Mouse (Mus musculus) heart, adult 2 months (tissue): ENCODE results near the gene Lrwd1. TPM values are rescaled to one million over a fixed set of nuclear protein-coding genes. Genes with fewer than 3 reads are reported as not detected.
"Not testable (repeated sequence)": the region's sequence is repeated elsewhere in the genome, so short reads cannot be mapped to it uniquely, and the experiment has no call there.

ENCODE experiments used
- DNase-seq, 2 experiments: peaks; one replicate each; pipeline ENCODE4 v3.0.0; 2021
- H3K27ac ChIP-seq: fragments of 200-600 bp; 2 replicates; pipeline ENCODE4 v1.8.1; 2022
- H3K27me3 ChIP-seq: fragments of 200-500 bp; 2 replicates; pipeline ENCODE4 v1.6.1; 2012; ENCODE audit warnings: mild to moderate bottlenecking, low read length, inconsistent platforms, mixed read lengths; ENCODE audit not compliant: control insufficient read depth, insufficient read depth
- H3K36me3 ChIP-seq: fragments of 200-500 bp; 2 replicates; pipeline ENCODE4 v1.6.1; 2012; ENCODE audit warnings: low read length, inconsistent platforms; ENCODE audit not compliant: control insufficient read depth, insufficient read depth
- H3K4me1 ChIP-seq: fragments of 200-500 bp; 2 replicates; pipeline ENCODE4 v1.6.1; 2011; ENCODE audit warnings: low read length; ENCODE audit not compliant: control insufficient read depth, insufficient read depth
- H3K4me3 ChIP-seq: fragments of 200-600 bp; 2 replicates; pipeline ENCODE4 v1.8.1; 2022
- H3K79me2 ChIP-seq: fragments of 200-500 bp; replicated peaks from 2 replicates; pipeline ENCODE4 v1.6.1; 2012; ENCODE audit warnings: mild to moderate bottlenecking, inconsistent platforms, low read length, moderate library complexity, mixed read lengths; ENCODE audit not compliant: control insufficient read depth, insufficient read depth
- H3K9ac ChIP-seq: fragments of 200-500 bp; 2 replicates; pipeline ENCODE4 v1.6.1; 2012; ENCODE audit warnings: low read depth, mild to moderate bottlenecking, control low read depth, inconsistent platforms, low read length, mixed read lengths
- CTCF ChIP-seq: fragments of 200-600 bp; IDR thresholded peaks from 2 replicates; pipeline ENCODE4 v1.8.1; 2022; ENCODE audit warnings: antibody characterized with exemption, mild to moderate bottlenecking, moderate library complexity
- EP300 ChIP-seq: fragments of 200-500 bp; IDR thresholded peaks from 2 replicates; pipeline ENCODE4 v1.6.1; 2011; ENCODE audit warnings: low read depth, low read length, control low read depth; ENCODE audit not compliant: insufficient read depth
- POLR2A ChIP-seq: fragments of 200-500 bp; IDR thresholded peaks from 2 replicates; pipeline ENCODE4 v1.6.1; 2011; ENCODE audit warnings: mild to moderate bottlenecking, low read depth, low read length, control low read depth; ENCODE audit not compliant: insufficient read depth
- whole genome bisulfite sequencing: fragments of 180-500 bp; shearing (Covaris S2); methylation state at CpG from one replicate; pipeline ENCODE4 v1.1.7; 2018; 5-methylcytosine and 5-hydroxymethylcytosine counted together
- intact Hi-C: fragments of 180-260 bp; cut with DNase I; formaldehyde crosslinking; loops from one replicate; pipeline ENCODE4 v1.15.1; 2025
- polyA plus RNA-seq: library from polyadenylated mRNA; depleted of rRNA; stranded (reverse); fragments of >200 nt; gene quantifications from 2 replicates; pipeline ENCODE4 v1.2.3, GENCODE M21; 2012
- total RNA-seq, 2 experiments: library from RNA; stranded (reverse); gene quantifications; 2 replicates each; pipeline ENCODE4 v1.2.3; 2021

Lrwd1 gene
- total and polyA plus RNA-seq, 3 experiments = 5.4 to 11.5 (median 5.5) TPM

DNA sequence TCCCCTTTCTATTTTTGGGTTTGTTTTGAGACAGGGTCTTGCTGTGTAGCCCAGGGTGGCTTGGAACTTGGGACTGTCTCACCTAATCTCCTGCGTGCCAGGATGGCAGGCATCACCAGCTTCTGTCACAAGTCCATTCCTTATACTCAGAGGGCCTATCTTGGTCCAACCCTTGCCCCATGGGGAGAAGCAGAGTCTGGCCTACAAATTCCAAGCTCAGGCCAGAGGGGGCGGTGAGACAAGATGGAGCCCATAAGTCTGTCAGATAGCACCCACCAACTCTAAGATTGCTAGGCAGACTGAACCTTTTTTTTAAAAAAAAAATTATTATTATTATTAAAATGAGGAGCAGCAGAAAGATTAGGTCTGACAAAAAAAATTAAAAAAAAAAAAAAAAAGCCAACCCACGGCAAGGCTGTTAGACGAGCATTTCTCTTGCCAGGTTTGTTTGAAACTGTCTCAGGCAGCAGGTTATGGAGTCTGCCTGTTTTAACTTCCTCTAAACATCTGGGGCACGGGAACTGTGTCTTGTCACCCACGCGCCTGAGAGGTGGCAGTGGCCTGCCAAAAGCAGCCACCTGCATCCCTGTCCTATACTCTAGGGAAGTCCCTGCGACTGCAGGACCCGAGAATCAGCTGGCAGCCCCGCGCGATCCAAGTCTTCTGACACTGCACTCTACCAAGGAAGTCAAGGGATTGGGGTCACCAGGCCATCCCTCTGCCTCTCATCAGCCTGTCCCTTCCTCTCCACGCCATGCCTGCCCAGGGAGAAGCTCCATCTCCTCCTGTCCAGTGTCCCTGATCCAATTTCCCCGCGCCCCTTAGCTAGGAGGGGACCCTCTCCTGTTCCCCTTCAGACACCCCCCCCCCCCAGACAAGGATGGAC lies 34.0 kb upstream of the Lrwd1 start:
- no peaks in the 10 kb centered on the region for H3K36me3 ChIP-seq
- 13% methylated on average over 15 of the region's 15 CpGs for WGBS
- DNase-seq = peak in 1 of 2 experiments; percentile 52
- H3K4me3 ChIP-seq = peak overlapping the region; percentile 60
- H3K4me1 ChIP-seq = peaks cover 5% of the 10 kb centered on the region
- H3K27me3 ChIP-seq = no peaks in the 10 kb centered on the region
- peak overlapping the region; percentile 72 for H3K9ac ChIP-seq
- H3K79me2 ChIP-seq = no peaks in the 10 kb centered on the region
- H3K27ac ChIP-seq = no peak overlapping the region; the same call in 1 of the 2 replicates
- intact Hi-C loops = loop anchor here (2.0 kb wide), 1 partner anchor 33 kb away; the partner anchor contains the start of genes Alkbh4 and Lrwd1
- TF ChIP-seq CTCF (no peak), POLR2A (no peak), EP300 (no peak)

- intact Hi-C loops = no loop called here
- H3K27me3 ChIP-seq = no peaks in the 10 kb centered on the region
- H3K36me3 ChIP-seq = no peaks in the 10 kb centered on the region
- no peak for TF ChIP-seq EP300
- peak; percentile 42 for TF ChIP-seq CTCF
- TF ChIP-seq POLR2A = no peak
- H3K4me3 ChIP-seq = no peak overlapping the region
- H3K27ac ChIP-seq = no peak overlapping the region
- H3K9ac ChIP-seq = no peak overlapping the region
- H3K79me2 ChIP-seq = no peaks in the 10 kb centered on the region
- DNase-seq = no peak
- peaks cover 5% of the 10 kb centered on the region for H3K4me1 ChIP-seq
- 96% methylated on average over 3 of the region's 3 CpGs for WGBS
These were observed 32.2 kb upstream of the Lrwd1 start for GRCm38 (mm10) chr5:136168071-136168470.

GRCm38 (mm10) chr5:136167296-136167695 lies 31.4 kb upstream of the Lrwd1 start:
- H3K79me2 ChIP-seq = no peaks in the 10 kb centered on the region
- no peak overlapping the region for H3K4me3 ChIP-seq
- H3K4me1 ChIP-seq = peaks cover 5% of the 10 kb centered on the region
- intact Hi-C loops = no loop called here
- H3K9ac ChIP-seq = no peak overlapping the region
- no peak for TF ChIP-seq POLR2A
- no peak for TF ChIP-seq EP300
- TF ChIP-seq CTCF = no peak
- DNase-seq = no peak
- no peaks in the 10 kb centered on the region for H3K27me3 ChIP-seq
- WGBS = 93% methylated on average over 4 of the region's 4 CpGs
- H3K27ac ChIP-seq = no peak overlapping the region
- H3K36me3 ChIP-seq = no peaks in the 10 kb centered on the region

DNA sequence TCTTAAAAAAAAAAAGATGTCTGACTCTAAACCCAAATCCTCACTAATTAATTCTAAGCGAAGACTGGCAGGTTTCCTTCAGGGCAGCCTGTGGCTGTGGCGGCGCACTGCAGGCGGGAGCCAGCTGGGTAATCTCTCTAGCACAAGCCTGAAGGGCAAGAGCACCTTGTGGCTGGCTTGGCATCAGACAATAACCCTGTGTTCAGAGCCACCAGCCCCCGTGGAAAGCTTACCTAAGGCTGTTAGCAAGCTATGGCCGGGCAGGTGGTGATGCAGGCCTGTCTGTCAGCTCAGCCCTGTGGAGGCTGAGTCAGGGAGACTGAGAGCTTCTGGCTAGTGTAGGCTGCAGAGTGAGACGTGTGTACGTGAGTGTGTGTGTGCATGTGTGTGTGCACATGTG lies 29.4 kb upstream of the Lrwd1 start:
- no peaks in the 10 kb centered on the region for H3K27me3 ChIP-seq
- TF ChIP-seq EP300 (no peak), CTCF (no peak), POLR2A (no peak)
- 71% methylated on average over 8 of the region's 8 CpGs for WGBS
- intact Hi-C loops = no loop called here
- no peaks in the 10 kb centered on the region for H3K79me2 ChIP-seq
- H3K9ac ChIP-seq = no peak overlapping the region
- H3K4me1 ChIP-seq = peaks cover 2% of the 10 kb centered on the region; the same call in 1 of the 2 replicates
- H3K27ac ChIP-seq = no peak overlapping the region
- H3K4me3 ChIP-seq = no peak overlapping the region
- H3K36me3 ChIP-seq = no peaks in the 10 kb centered on the region
- no peak for DNase-seq

- no peak overlapping the region for H3K9ac ChIP-seq
- H3K4me3 ChIP-seq = no peak overlapping the region
- peaks cover 2% of the 10 kb centered on the region; the same call in 1 of the 2 replicates for H3K4me1 ChIP-seq
- H3K27ac ChIP-seq = no peak overlapping the region
- DNase-seq = no peak
- no peaks in the 10 kb centered on the region for H3K27me3 ChIP-seq
- H3K79me2 ChIP-seq = no peaks in the 10 kb centered on the region
- TF ChIP-seq POLR2A (no peak), CTCF (no peak), EP300 (no peak)
- WGBS = 86% methylated on average over 11 of the region's 11 CpGs
- H3K36me3 ChIP-seq = no peaks in the 10 kb centered on the region
- intact Hi-C loops = no loop called here
These were observed 28.1 kb upstream of the Lrwd1 start for GRCm38 (mm10) chr5:136163807-136164474.

GRCm38 (mm10) chr5:136160084-136160483 lies 24.2 kb upstream of the Lrwd1 start:
- intact Hi-C loops, H3K36me3 ChIP-seq, H3K27ac ChIP-seq, H3K4me1 ChIP-seq, H3K9ac ChIP-seq, H3K79me2 ChIP-seq, H3K4me3 ChIP-seq, H3K27me3 ChIP-seq: not testable (repeated sequence)
- DNase-seq = peak; percentile 80 to 81
- WGBS = 78% methylated on average over 11 of the region's 12 CpGs
